Mouse (Mus musculus) cortical plate, adult 2 months (tissue): ENCODE measurements at regions not wholly inside any gene's neighbourhood (a gene's known extent, or its start where the extent isn't known, plus 50 kb on each side); places are given as distances from the start of the nearest gene placed in this dataset.

Experiments used
- CTCF ChIP-seq: fragments of 200-500 bp; IDR thresholded peaks from 2 replicates; pipeline ENCODE4 v1.5.1; 2011; ENCODE audit warnings: mild to moderate bottlenecking, control low read depth, low read length; ENCODE audit not compliant: insufficient read depth; ENCODE audit errors: extremely low read depth
- POLR2A ChIP-seq: fragments of 200-500 bp; IDR thresholded peaks from 2 replicates; pipeline ENCODE4 v1.6.1; 2011; ENCODE audit warnings: mild to moderate bottlenecking, low read length, control low read depth; ENCODE audit not compliant: insufficient read depth; ENCODE audit errors: extremely low read depth

GRCm38 (mm10) chr9:49905703-49906102 lies 107.0 kb upstream of the Ncam1 start:
- TF ChIP-seq CTCF (no peak), POLR2A (no peak)
